Mouse (Mus musculus) midbrain, embryonic 15.5 days (tissue): Measurements from ENCODE around the gene Ifit3b. TPM values are rescaled to one million over a fixed set of nuclear protein-coding genes. Genes with fewer than 3 reads are reported as not detected.
"Not testable (repeated sequence)": the region's sequence is repeated elsewhere in the genome, so short reads cannot be mapped to it uniquely, and the experiment has no call there.

Source experiments
- ATAC-seq: fragments of 200-750 bp; cut with Nextera tagmentation; replicated peaks from 2 replicates; pipeline ENCODE4 v1.8.0; 2017; ENCODE audit warnings: moderate TSS enrichment
- H3K27ac ChIP-seq: fragments of 300-500 bp; sonication (generic); 2 replicates; pipeline ENCODE4 v1.5.1; 2015; ENCODE audit warnings: mild to moderate bottlenecking, inconsistent platforms
- H3K27me3 ChIP-seq: fragments of 300-500 bp; sonication (generic); replicated peaks from 2 replicates; pipeline ENCODE4 v1.6.1; 2015; ENCODE audit warnings: inconsistent platforms
- H3K36me3 ChIP-seq: fragments of 300-500 bp; sonication (generic); replicated peaks from 2 replicates; pipeline ENCODE4 v1.6.1; 2015; ENCODE audit warnings: inconsistent platforms
- H3K4me1 ChIP-seq: fragments of 300-500 bp; sonication (generic); 2 replicates; pipeline ENCODE4 v1.6.1; 2015; ENCODE audit warnings: inconsistent platforms
- H3K4me2 ChIP-seq: fragments of 300-500 bp; sonication (generic); 2 replicates; pipeline ENCODE4 v1.6.1; 2015; ENCODE audit warnings: inconsistent platforms, mild to moderate bottlenecking, moderate library complexity
- H3K4me3 ChIP-seq: fragments of 300-500 bp; sonication (generic); 2 replicates; pipeline ENCODE4 v1.5.1; 2015; ENCODE audit warnings: mild to moderate bottlenecking, inconsistent platforms
- H3K9ac ChIP-seq: fragments of 300-500 bp; sonication (generic); 2 replicates; pipeline ENCODE4 v1.6.1; 2015; ENCODE audit warnings: mild to moderate bottlenecking, inconsistent platforms
- H3K9me3 ChIP-seq: fragments of 300-500 bp; sonication (generic); 2 replicates; pipeline ENCODE4 v1.6.1; 2016; ENCODE audit warnings: inconsistent platforms
- WGBS: fragments of 180-500 bp; shearing (Covaris S2); methylation state at CpG from one replicate; pipeline ENCODE4 v1.1.7; 2015; ENCODE audit warnings: mixed read lengths; 5-methylcytosine and 5-hydroxymethylcytosine counted together
- polyA plus RNA-seq: library from polyadenylated mRNA; unstranded; fragments of >200 nt; fragmentation: Nextera tagmentation; extraction: Ambion mirVana; gene quantifications from 2 replicates; pipeline ENCODE4 v1.2.1, GENCODE M21; 2015

The Ifit3b gene
- polyA plus RNA-seq, 1 experiment from 2014 or later: 0.26 TPM

GRCm38 (mm10) chr19:34587898-34588692, 19.7 kb upstream of the Ifit3b start:
- peak overlapping the region; percentile 65 for H3K27ac ChIP-seq
- peak; percentile 68 for ATAC-seq
- H3K4me1 ChIP-seq, H3K9me3 ChIP-seq, H3K4me2 ChIP-seq, H3K9ac ChIP-seq, H3K4me3 ChIP-seq, H3K27me3 ChIP-seq, H3K36me3 ChIP-seq: not testable (repeated sequence)
- 87% methylated on average over 7 of the region's 12 CpGs for WGBS

GRCm38 (mm10) chr19:34588959-34589358, 18.8 kb upstream of the Ifit3b start:
- Histone ChIP-seq H3K4me2 (no peak overlapping the region), H3K9ac (no peak overlapping the region), H3K4me1 (0 out of 2 replicates have a peak, but pooled peaks cover 4% of the 10 kb centered on the region), H3K9me3 (no peaks in the 10 kb centered on the region), H3K27ac (no peak overlapping the region), H3K4me3 (no peak overlapping the region), H3K27me3 (no peaks in the 10 kb centered on the region), H3K36me3 (no peaks in the 10 kb centered on the region)
- no peak for ATAC-seq

DNA sequence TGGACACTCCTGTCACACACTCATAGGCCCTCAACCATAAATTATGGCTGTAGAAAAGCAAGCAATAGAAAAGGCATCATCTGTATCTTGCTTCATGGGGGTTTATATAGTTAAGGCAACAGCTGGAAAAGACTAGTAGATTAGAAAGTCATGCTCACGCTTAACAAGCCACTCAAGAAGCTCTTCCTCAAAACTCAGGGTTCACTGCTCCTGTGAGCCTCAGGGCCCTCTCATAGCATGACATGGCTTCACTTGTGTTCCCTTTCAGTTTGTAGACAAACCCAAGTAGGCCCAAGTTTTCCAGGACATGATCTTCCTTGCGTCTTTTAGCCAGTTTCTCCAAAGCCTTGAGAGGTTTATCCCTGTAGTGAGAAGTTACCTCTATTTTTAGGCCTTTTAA, 14.3 kb upstream of the Ifit3b start:
- H3K4me1 ChIP-seq: 0 out of 2 replicates have a peak, but pooled peaks cover under 1% of the 10 kb centered on the region
- 92% methylated on average over 2 of the region's 2 CpGs for WGBS
- no peak overlapping the region for H3K4me2 ChIP-seq
- H3K36me3 ChIP-seq: no peaks in the 10 kb centered on the region
- H3K4me3 ChIP-seq: no peak overlapping the region
- H3K9me3 ChIP-seq: no peaks in the 10 kb centered on the region
- H3K27ac ChIP-seq: no peak overlapping the region
- ATAC-seq: no peak
- no peaks in the 10 kb centered on the region for H3K27me3 ChIP-seq
- H3K9ac ChIP-seq: no peak overlapping the region

GRCm38 (mm10) chr19:34594523-34594922, 13.2 kb upstream of the Ifit3b start:
- H3K4me2 ChIP-seq, H3K9ac ChIP-seq, H3K27me3 ChIP-seq, H3K4me3 ChIP-seq, H3K9me3 ChIP-seq, H3K36me3 ChIP-seq, ATAC-seq, H3K27ac ChIP-seq, H3K4me1 ChIP-seq: not testable (repeated sequence)
- WGBS: 73% methylated on average over 3 of the region's 3 CpGs

DNA sequence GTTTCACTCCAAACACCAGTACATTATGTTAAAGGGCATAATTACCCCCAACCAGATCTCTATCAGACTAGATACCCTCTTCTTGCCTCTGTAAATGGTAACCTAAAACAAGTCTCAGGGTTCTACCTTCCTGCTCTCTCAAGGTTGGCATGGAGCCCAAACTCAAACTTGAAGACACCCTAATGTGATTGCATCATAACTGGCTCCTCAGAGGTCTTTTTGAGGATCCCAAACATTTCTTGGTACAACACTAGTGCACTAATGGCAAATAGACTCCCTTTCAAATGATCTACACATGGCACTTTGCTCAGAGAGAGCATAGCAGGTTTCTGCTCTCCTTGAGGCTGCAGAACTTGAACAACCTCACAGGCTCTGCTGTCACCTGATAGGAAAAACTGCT, 11.0 kb upstream of the Ifit3b start:
- no peak overlapping the region for H3K4me2 ChIP-seq
- H3K4me1 ChIP-seq: no peaks in the 10 kb centered on the region
- no peaks in the 10 kb centered on the region for H3K36me3 ChIP-seq
- H3K9ac ChIP-seq: no peak overlapping the region
- H3K9me3 ChIP-seq: no peaks in the 10 kb centered on the region
- no peak for ATAC-seq
- no peak overlapping the region for H3K4me3 ChIP-seq
- H3K27ac ChIP-seq: no peak overlapping the region
- no peaks in the 10 kb centered on the region for H3K27me3 ChIP-seq

DNA sequence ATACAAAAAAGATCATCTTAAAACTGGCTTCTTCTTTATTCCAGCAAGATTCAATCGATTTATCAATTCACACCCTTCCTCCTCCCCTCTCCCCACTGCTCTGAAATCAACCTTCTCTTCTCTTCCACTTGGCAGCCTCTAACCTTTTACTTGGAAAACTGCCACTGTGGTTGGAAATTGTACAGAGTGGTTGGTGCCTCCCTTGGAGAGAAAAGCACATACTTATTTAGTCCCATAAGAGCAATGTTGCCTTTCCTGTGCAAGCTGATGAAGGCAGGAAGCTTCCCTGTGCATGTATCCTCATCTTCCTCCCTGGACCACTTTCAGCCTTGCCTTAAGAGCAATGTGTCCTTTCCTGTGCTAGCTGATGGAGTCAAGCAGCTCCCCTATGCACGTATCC, 9.4 kb upstream of the Ifit3b start:
- WGBS: 75% methylated on average over 2 of the region's 2 CpGs
- no peak for ATAC-seq

GRCm38 (mm10) chr19:34599250-34599649, 8.5 kb upstream of the Ifit3b start:
- H3K9me3 ChIP-seq, H3K36me3 ChIP-seq, H3K4me2 ChIP-seq, H3K27me3 ChIP-seq, H3K4me1 ChIP-seq, H3K9ac ChIP-seq, H3K4me3 ChIP-seq, H3K27ac ChIP-seq, ATAC-seq: not testable (repeated sequence)

More for the DNA sequence above, 9.4 kb upstream of the Ifit3b start:
- Histone ChIP-seq H3K4me2 (no peak overlapping the region), H3K27me3 (no peaks in the 10 kb centered on the region), H3K36me3 (no peaks in the 10 kb centered on the region), H3K27ac (no peak overlapping the region), H3K9ac (no peak overlapping the region), H3K9me3 (no peaks in the 10 kb centered on the region), H3K4me3 (no peak overlapping the region), H3K4me1 (no peaks in the 10 kb centered on the region)

GRCm38 (mm10) chr19:34601888-34602287, 5.9 kb upstream of the Ifit3b start, which contains the start of gene Ifit1bl1:
Ifit1bl1 (minus strand) TSS chr19:34601956.
- H3K4me3 ChIP-seq, H3K27me3 ChIP-seq, H3K9me3 ChIP-seq, H3K9ac ChIP-seq, H3K36me3 ChIP-seq, ATAC-seq, H3K27ac ChIP-seq, H3K4me1 ChIP-seq, H3K4me2 ChIP-seq: not testable (repeated sequence)
- 43% methylated on average over 1 of the region's 1 CpGs for WGBS

GRCm38 (mm10) chr19:34605472-34605871, 2.3 kb upstream of the Ifit3b start:
- Histone ChIP-seq H3K4me3 (no peak overlapping the region), H3K9ac (no peak overlapping the region), H3K27ac (no peak overlapping the region), H3K9me3 (no peaks in the 10 kb centered on the region), H3K36me3 (no peaks in the 10 kb centered on the region), H3K4me1 (no peaks in the 10 kb centered on the region), H3K4me2 (no peak overlapping the region), H3K27me3 (no peaks in the 10 kb centered on the region)
- 89% methylated on average over 3 of the region's 3 CpGs for WGBS
- no peak for ATAC-seq

DNA sequence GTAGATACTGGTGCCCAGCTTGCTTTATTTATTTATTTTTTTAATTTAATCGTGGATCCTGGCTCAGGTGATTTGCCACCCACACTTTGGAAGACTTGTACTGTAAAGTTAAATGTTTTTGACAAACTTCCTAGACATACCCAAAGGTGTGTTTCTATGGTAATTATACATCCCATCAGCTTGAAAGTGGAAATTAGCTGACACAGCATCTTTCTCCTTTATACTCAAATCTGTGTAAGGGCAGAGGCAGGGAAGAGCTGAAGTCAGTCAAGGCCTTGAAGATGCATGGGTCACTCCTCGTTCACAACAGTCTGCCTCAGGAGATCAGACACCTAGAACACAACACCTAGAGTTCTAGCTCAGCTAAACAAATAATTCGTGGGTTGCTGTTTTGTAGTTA, 2.3 kb downstream of the Ifit3b start:
- not testable (repeated sequence) for H3K9ac ChIP-seq, H3K4me2 ChIP-seq, ATAC-seq, H3K4me3 ChIP-seq, H3K27ac ChIP-seq, H3K36me3 ChIP-seq, H3K4me1 ChIP-seq, H3K9me3 ChIP-seq, H3K27me3 ChIP-seq
- 73% methylated on average over 3 of the region's 3 CpGs for WGBS

DNA sequence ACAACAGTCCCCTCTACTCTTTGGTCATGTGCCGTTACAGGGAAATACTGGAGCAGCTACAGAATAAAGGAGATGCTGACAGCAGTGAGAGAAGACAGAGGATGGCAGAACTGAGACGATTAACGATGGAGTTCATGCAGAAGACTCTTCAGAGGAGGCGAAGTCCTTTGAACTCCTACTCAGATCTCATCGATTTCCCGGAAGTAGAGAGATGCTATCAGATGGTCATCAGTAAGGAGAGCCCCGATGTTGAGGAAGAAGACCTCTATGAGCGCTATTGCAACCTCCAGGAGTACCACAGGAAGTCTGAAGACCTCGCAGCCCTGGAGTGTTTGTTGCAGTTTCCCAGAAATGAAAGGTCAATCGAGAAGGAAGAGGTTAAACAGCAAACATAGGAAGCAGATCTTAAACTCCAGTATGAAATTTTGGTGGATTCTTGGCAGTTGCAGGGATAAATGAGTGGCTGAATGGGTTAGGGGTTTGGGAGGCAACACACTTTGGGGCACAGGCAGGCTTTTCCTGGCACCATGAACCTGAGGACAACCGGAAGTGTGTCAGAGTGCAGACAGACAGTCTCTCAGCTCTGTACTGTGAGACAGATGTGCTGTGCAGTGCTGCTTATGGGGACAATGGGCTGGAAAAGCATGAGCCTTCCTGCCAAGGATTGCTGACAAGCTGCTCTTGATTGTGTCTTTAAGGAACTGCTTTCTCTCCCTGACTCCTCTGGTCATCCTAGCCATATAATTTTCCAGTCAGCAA, 4.7 kb downstream of the Ifit3b start:
- H3K9ac ChIP-seq, H3K9me3 ChIP-seq, H3K27ac ChIP-seq, H3K4me2 ChIP-seq, H3K27me3 ChIP-seq, H3K36me3 ChIP-seq, H3K4me1 ChIP-seq, H3K4me3 ChIP-seq, ATAC-seq: not testable (repeated sequence)
- WGBS: 83% methylated on average over 6 of the region's 11 CpGs

DNA sequence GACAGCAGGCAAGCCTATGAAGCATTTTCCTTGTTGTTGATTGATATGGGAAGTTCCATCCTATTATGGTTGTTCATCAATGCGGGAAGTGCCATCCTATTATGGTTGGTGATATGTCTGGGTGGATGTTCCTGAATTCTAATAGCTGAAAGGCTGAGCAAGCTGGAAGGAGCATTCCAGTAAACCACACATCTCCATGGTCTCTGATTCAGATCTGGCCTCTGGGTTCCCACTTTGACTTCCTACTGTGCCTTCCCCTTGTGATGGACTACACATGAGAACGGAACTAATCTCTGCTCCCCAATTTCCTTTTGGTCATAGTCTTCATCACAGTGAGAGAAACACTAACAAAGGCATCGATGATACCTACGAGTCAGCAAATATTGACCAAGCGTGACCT, 13.1 kb downstream of the Ifit3b start:
- Histone ChIP-seq H3K4me3 (no peak overlapping the region), H3K9ac (no peak overlapping the region), H3K4me1 (no peaks in the 10 kb centered on the region), H3K9me3 (no peaks in the 10 kb centered on the region), H3K4me2 (no peak overlapping the region), H3K27me3 (no peaks in the 10 kb centered on the region), H3K27ac (no peak overlapping the region), H3K36me3 (no peaks in the 10 kb centered on the region)
- 95% methylated on average over 5 of the region's 5 CpGs for WGBS
- ATAC-seq: no peak

GRCm38 (mm10) chr19:34623781-34624180, 16.0 kb downstream of the Ifit3b start:
- Histone ChIP-seq H3K9ac (no peak overlapping the region), H3K27ac (no peak overlapping the region), H3K4me3 (no peak overlapping the region), H3K9me3 (no peaks in the 10 kb centered on the region), H3K4me1 (no peaks in the 10 kb centered on the region), H3K4me2 (no peak overlapping the region), H3K36me3 (no peaks in the 10 kb centered on the region), H3K27me3 (no peaks in the 10 kb centered on the region)
- no peak for ATAC-seq
- 93% methylated on average over 6 of the region's 6 CpGs for WGBS
